Mouse (Mus musculus) lung, postnatal 10 days (tissue): ENCODE measurements at regions not wholly inside any gene's neighbourhood (a gene's known extent, or its start where the extent isn't known, plus 50 kb on each side); places are given as distances from the start of the nearest gene placed in this dataset.

ENCODE experiments used
- DNase-seq: peaks from one replicate; pipeline ENCODE4 v3.0.0; 2021

GRCm38 (mm10) chr7:124455659-124456058, 473.0 kb downstream of the Hs3st4 start:
- DNase-seq: no peak

GRCm38 (mm10) chr7:124487326-124487725, 504.7 kb downstream of the Hs3st4 start:
- no peak for DNase-seq

DNA sequence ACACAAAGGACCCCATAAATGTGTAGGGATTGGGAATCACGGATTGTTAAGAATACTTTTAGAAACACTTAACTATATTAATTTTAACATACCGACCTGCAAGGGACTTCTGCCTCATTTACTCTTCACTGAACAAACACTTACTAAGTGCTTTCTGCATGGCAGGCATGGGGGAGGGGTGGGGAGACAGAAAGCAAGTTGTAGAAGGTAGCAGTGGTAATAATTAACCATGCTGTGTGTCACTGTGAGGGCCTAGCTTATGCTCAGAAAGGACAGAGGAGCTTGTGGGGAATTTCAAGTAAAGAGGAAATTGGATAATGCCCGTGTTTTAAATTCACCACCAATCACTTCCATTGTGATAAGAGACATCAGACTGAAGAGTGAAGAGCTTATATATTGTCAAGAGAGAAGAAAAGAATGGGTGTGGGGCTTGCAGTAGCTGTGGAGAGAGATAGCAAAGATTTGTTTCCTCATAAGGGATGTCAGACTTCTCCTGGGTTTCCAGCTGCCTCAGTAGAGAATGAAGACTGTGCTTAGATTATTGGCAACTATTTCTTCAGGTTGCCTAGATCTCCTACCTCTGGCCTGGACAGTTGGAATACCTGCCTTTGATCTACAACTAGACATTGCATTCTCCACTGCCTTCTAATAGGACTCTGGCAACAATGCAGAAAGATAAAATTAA, 508.6 kb downstream of the Hs3st4 start:
- no peak for DNase-seq

- no peak for DNase-seq
These were observed 509.3 kb downstream of the Hs3st4 start for GRCm38 (mm10) chr7:124491851-124492390.

DNA sequence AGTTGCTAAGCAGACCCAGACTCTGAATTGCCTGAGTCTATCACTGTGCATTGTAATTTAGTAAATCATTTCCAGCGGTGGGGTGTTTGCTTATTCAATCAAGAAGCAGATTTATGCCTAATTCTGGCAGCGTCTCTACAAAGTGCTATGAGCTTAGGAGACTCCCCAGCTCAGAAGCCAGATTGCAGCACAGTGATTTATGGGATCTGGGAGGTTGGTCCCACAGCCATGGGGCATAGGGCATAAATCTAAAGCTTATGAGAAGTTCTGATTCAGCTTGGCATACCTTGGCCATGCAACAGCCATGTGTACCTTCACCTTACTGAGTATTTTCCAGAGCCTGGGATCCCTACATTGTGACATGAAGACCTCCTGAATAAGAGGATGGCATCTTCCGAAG, 518.0 kb downstream of the Hs3st4 start:
- DNase-seq: no peak

DNA sequence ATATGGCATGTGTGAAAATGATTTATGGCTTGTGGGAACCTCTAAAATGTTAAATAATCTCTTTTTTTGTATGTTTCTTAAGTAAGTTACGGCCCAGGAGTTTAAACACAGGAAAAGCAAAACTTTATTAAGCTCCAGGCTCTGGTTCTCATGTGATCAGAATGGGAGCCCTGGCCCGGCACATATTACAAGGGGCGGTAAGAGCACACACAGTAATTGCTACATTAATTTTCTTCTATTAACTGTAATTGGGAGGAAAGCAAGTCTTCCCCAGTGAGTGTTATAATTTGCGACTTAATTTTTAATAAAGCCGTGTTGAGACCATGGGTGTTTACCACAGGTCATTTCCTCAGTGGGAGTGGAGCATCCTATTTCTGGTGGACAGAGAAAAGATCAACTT, 520.1 kb downstream of the Hs3st4 start:
- DNase-seq: no peak

DNA sequence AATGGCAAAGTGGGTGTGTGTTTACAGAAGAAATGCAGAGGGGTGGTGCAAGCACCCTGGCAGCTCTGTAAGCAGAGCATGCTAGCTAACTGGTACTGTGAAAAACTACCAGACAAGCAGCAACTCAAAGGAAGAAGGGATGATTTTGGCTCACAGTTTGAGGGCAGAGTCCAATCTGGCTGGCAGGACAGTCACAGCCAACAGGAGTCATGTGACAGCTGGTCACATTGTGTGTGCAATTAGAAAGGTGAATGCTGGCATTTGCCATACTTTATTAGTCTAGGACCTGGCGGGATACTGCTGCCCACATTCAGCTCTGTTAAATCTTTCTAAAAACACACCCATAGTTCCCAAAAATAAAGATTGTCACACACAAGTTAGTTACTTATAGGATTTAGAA, 566.4 kb downstream of the Hs3st4 start:
- DNase-seq: no peak

GRCm38 (mm10) chr7:124557213-124557612, 574.5 kb downstream of the Hs3st4 start:
- no peak for DNase-seq

GRCm38 (mm10) chr7:124570804-124571203, 588.1 kb downstream of the Hs3st4 start:
- no peak for DNase-seq

- DNase-seq: no peak
These were observed 591.0 kb downstream of the Hs3st4 start for GRCm38 (mm10) chr7:124573666-124574065.

- no peak for DNase-seq
These were observed 598.7 kb downstream of the Hs3st4 start for GRCm38 (mm10) chr7:124581342-124581741.

GRCm38 (mm10) chr7:124585296-124585695, 602.6 kb downstream of the Hs3st4 start:
- no peak for DNase-seq

GRCm38 (mm10) chr7:124591369-124591768, 608.7 kb downstream of the Hs3st4 start:
- no peak for DNase-seq

DNA sequence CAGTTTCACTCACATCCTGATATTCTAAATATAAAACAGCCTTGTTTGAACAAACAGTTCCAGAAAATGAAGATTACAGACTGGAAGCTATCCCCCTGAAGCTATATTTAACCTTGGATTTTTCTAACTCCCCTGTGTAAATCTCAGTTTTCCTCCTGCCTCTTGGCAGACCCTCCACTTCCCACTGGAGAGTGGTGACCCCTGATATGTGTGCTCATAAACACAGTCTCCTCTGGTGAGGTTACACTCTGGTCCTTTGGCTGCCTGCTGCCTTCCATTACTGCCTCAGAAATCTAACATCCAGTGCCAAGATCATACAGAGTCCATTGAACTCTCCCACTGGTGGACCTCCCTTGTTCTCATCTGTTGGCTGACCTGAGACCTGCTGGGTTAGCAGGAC, 610.8 kb downstream of the Hs3st4 start:
- DNase-seq: no peak

- no peak for DNase-seq
These were observed 618.1 kb downstream of the Hs3st4 start for GRCm38 (mm10) chr7:124600767-124601166.

DNA sequence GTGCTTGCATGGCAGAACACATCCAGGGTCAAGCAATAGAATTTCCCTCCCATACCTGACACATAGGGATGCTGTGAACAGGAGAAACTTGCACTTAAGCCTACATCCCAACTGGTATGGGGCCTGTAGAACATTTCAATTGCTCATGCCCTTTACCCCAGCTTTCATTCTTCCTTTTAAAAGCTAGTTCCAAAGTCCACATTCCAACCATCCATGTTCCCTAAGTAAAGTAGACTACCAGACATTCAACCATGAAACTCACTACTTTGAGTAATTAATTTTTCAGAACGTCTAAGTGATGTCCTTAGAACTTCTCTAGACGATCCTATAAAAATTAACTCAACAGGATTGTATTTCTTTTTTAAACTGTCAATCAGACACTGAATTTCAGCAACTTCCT, 621.9 kb downstream of the Hs3st4 start:
- DNase-seq: no peak

DNA sequence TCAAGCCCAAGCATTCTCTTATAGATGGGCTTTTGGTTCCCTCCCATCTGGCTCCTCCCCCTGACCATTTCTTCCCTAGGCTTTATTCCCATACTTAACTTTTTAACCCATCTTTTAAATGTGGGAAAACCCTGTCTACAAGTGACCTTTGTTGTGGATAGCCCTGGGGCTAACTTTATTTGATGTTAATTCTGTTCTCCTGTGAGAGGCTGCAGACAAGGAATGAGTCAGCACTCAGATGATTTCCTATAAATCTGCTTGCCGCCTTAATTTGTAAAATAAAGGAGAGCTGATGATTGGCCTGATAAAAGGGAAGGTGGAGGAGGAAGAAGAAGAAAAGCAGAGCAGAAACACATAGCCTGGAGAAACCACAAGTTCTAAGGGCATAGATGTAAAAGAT, 623.3 kb downstream of the Hs3st4 start:
- no peak for DNase-seq

- DNase-seq: no peak
These were observed 624.4 kb downstream of the Hs3st4 start for GRCm38 (mm10) chr7:124607061-124607460.

DNA sequence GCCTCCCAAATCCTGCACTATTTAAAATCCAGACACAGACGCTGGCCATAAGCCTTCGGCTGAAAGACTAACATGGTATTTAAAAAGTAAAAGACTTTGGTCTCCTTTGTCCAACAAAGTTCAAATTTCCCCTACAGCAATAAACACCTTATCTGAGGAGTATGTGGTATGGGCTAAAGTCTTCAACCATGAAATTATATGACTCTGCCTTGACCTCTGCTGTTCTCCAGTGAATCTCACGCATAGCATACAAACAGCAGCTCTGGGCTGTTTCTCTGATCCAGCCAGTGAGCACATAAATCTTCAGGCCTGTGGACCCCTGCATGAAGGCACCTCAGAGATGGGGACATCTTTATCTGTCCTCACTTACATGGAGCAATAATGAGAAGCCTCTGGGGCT, 627.8 kb downstream of the Hs3st4 start:
- no peak for DNase-seq

DNA sequence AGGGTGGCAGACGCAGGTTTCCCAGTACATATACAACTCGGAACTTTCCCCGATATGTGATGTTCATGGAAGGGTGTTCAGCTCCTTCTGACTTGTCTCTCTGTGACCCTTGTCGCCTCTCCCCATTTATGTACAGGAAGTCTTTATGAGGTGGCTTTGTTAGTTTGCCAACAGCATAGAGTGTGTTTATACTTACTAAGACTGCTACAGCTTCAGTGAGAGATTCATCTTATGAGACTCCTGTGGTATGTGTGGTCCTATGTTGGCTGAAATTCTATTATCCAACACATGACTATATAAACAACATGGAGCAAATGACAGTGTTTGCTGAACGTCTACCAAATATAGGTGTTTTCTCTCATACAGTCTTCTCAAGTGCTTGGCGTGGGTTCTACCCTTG, 664.5 kb downstream of the Hs3st4 start:
- no peak for DNase-seq

- no peak for DNase-seq
These were observed 684.7 kb downstream of the Hs3st4 start for GRCm38 (mm10) chr7:124667180-124667968.

- no peak for DNase-seq
These were observed 685.4 kb downstream of the Hs3st4 start for GRCm38 (mm10) chr7:124668058-124668457.

GRCm38 (mm10) chr7:124670477-124670876, 687.8 kb downstream of the Hs3st4 start:
- no peak for DNase-seq

DNA sequence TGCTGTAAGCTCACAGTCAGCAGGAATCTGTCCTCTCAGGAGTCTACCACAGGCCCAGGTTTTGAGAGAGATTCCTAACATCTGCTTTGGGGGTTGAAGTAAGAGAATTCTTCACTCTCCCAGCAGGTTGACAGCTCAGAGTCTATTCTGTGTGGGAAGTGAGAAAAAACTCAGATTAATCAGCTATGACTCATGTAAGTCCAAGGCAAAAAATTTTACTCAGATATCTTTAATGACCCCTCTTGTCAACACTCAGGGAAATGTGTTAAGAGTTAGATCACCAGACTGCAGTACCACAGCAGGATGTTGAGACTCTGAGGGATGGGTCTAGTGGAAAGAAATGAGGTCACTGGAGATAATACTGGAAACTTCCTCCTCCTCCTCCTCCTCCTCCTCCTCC, 688.4 kb downstream of the Hs3st4 start:
- DNase-seq: no peak
